Mouse (Mus musculus) urinary bladder, postnatal 14 days (tissue): ENCODE data around the gene Mon2.
"Not testable (repeated sequence)": the region's sequence is repeated elsewhere in the genome, so short reads cannot be mapped to it uniquely, and the experiment has no call there.

Experiments used
- DNase-seq: peaks from one replicate; pipeline ENCODE4 v3.0.0; 2021; ENCODE audit warnings: low spot score

Mon2 gene

DNA sequence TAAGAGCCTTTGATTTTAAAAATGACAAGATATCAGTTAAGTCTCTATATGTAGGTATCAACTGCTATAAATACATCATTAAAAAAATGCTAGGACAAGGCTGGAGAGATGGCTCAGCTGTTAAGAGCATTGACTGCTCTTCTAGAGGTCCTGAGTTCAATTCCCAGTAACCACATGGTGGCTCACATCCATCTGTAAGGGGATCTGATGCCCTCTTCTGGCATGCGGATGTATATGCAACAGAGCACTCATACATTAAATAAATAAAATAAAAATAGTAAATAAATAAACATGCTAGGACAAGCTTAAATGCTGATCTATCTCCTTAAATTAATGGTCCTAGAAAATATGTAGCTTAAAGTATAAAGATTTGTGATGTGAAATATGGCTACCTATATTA lies 19.2 kb downstream of the Mon2 start:
- no peak for DNase-seq

DNA sequence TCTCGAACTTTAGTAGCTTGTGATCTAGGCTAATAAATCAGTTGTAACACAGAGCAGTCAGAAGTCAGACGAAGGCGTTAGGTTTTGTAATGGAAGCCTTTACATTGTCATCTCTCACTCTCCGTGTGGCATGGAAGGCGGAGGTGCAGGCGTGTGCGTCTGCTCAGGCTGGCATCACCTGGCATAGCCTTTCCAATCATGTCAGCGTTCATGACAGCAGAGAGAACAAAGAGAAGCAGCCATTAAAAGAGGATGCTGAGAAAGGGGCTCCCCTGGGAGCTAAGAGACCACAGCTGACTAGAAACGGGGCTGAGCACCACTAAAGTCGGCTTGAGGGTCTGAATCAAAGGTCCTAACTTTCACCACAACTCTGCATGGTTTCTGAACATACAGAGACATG lies 19.8 kb downstream of the Mon2 start:
- no peak for DNase-seq

DNA sequence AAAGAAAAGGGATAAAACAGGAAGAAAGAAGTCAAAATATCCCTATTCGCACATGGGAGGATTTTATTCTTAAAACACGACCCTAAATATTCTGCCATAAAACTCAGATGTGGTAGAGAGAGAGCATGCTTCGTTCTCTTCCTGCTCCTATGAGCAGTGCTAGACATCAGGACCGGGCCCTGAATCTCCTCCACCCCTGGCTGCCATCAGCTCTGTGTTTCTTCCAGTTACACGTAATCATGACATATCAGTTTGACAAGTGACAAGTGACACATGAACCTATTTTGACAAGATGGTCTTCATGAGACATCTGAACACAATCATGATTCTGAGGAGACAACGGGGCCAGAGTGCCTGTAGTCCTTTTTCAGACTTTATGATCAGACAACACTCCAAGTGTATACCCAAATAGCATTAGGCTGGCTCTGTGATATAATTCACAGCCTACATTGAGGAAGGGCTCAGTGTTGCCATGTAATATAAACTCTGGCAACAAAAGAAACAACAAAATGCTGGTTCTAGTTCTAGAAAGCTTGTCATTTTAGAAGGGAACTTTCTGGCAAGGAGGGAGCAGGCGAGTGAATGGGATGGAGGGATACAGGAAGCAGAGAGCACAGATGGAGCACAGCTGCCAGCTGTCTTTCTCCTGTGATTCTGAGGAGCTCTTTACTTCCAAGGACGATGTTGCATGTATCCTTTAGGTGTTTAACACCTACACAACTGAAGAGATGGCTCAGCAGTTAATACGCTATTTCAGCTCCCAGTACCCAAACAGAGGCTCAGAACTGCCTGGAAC lies 20.9 kb downstream of the Mon2 start:
- DNase-seq: no peak

DNA sequence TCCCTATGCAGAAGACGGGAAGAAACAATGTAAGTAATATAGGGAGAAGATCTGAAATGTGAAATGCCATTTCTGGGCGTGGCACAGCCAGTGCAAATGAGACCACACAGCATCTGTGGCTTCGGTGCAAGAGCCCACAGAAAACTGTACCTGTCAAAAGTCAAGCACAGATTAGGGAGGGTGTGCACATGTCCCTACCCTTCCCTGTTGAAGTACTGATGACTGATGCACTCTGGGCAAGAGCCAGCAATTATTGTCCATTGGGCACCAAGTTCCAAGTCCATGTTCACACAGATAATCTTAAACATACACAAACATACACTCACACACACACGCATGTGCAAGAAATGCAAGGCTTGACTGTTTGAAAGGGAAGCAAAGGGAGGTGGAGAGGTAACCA lies 22.7 kb downstream of the Mon2 start:
- no peak for DNase-seq

DNA sequence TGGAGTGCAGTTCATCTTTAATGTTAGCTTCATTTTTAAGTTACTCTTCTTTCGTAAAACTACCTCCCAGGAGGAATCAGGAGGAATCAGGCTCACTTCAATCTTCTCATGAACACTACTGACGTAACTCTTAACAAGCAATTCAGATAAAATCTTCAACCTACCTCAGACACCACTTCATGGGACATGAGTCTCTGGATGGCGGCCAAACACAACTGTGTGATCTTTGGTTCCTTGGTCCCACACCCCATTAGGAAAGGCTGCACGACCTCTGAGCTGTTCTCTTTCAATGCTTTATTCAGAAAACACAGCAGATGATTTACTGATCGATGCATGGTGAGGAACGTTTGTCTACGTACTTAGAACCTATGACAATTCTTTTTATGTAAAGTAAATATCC lies 24.3 kb downstream of the Mon2 start:
- DNase-seq: no peak

DNA sequence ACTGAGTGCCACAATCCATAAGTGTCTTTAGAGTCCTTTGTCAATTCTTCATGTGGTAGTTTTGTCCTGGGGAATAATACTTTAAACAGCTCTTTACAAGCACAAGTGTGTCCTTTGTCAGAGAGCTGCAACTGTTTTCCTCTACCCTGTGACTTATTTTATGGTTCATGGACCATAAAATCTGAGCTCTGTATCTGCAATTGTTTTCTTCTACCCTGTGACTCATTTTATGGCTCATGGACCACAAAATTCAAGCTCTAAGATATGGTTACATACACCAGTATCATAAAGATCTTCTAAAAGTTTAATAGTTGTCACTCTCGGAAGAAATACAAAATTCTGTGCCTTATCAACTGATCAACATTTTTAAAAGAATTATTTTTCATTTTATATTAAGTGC lies 27.6 kb downstream of the Mon2 start:
- no peak for DNase-seq

DNA sequence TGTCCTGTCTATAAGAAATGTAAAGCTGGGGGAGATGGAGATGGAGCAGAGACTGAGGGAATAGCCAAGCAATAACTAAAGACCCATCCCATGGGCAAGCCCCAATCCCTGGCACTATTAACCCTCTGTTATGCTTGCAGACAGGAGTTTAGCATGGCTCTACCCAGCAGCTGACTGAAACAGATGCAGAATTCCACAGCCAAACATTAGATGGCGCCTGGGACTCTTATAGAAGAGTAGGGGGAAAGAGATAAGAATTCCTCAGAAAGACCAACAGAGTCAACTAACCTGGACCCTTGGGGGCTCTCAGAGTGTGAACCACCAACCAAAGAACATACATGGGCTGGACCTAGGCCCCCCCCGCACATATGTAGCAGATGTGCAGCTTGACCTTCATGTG lies 36.4 kb downstream of the Mon2 start:
- no peak for DNase-seq

DNA sequence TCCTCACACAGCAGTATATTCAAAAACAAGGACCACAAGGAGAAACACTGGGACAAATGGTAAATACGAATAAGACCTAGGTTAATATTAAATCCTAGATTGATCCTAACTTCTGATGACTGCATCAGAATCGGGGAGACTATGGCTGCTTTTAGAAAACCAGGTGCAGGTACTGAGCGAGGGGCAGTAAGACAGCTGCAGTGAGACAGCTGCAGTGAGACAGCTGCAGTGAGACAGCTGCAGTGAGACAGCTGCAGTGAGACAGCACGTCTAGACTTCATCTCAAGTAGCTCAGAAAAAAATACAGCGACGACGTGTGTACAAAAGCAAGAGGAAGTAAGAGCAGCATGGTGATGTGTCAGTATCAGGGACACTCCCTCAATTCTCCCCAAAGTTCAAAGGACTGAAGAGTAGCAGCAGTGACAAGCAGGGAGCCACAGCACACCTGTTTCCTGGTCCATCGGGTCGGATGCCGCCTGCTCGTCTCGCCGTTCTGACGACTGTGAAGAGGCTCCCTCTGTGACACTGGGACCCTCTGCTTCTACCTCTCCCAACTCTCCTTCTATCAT lies 44.1 kb downstream of the Mon2 start:
- DNase-seq: no peak

DNA sequence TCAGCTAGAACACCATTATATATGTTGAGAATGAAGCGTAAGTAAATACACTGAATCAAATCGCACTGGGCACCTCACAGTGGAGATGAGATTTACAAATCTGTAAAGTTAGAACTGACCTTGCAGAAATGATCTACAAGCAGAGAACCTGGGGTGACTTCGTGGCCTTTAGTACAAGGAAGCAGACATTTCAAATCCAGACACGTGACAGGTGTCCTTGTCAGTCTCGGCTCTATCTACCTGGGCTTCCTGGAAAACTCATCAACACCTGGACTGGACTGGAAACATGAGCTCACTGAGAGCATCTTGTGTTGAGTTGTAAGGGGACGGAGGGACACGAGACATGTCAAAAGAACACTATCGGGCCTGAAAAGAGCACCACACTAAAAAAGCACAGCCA lies 44.9 kb downstream of the Mon2 start:
- DNase-seq: no peak

DNA sequence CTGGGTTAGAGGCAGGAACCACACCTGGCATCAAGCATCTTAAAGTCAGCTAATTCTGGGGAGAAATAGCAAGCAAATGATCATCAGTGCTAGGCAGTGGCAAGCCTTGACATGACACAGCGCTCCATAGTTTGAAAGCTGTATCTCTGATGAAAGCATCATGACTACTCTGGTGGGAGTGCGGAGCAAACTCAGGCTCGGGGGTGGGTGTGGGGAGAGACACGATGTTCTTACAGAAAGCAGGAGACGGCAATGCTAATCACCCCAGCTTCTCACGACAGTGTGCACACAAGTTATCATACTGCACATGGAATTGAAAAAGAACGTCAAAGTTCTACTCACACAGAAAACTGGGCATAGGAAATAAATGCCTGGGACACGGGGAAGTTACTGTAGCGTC lies 45.7 kb downstream of the Mon2 start:
- DNase-seq: no peak

DNA sequence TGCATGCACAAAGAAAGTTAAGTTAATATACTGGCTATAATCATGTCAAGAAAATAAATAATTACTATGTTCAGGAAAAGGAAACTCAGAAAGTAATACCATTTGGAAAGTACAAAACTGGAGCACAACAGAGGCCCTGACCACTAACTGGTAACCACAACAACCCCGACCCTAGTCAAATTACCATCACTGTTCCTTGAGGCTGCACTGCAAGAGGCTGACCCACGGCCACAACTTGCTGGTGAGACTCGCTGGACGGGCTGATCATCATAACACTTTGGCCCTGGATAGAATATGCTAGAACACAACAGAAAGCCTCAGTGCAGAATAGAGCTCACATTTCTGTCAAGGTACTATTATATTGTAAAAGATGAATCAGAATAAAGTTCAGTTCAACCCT lies 47.4 kb downstream of the Mon2 start:
- no peak for DNase-seq

DNA sequence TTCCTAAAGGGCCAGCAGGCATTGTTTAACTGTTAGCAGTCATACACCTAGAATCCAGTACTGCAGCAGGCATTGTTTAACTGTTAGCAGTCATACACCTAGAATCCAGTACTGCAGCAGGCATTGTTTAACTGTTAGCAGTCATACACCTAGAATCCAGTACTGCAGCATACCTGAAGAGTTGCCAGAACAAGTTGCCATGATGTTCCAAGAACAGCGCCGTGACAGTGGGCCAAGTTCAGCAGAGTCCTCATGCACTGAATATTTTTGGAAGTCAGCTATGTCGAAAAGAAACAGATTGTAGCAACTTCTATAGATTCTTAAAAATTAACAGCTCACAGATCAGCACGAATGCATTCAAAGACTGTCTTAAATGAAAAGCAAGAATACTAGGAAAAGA lies 49.6 kb downstream of the Mon2 start:
- DNase-seq: not testable (repeated sequence)

DNA sequence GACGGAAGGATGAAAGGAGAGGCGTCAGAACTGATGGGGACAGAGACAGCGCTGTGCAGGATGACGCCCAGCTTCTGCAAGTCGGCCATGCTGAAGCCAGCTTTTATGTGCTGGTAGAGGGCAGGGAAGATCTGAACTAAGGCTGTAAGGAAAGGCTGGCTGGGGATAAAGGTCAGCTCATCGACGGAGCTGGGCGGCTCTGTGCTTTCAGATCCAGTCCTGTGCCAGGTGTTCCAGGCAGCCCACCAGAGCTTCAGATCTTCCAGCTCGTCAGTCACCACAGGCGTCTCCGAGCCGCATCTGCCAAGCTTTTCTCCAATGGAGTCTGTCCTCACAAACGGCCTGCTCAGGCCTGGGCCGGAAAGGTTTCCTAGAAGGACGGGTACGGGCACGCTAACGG lies 62.9 kb downstream of the Mon2 start:
- no peak for DNase-seq

DNA sequence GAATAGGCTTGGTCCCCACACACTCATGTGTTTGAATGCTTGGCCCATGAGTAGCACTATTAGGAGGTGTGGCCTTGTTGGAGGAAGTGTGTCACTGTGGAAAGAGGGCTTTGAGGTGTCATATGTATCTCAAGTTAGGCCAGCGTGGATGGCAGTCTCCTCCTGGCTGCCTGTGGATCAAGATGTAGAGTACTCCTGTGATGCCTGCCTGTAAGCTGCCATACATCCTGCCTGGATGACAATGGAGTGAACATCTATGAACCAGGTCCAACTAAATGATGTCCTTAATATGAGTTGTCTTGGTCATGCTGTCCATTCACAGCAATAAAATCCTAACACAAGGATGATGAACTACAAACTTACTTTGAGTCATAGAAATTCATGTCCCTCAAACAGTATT lies 64.9 kb downstream of the Mon2 start:
- no peak for DNase-seq

DNA sequence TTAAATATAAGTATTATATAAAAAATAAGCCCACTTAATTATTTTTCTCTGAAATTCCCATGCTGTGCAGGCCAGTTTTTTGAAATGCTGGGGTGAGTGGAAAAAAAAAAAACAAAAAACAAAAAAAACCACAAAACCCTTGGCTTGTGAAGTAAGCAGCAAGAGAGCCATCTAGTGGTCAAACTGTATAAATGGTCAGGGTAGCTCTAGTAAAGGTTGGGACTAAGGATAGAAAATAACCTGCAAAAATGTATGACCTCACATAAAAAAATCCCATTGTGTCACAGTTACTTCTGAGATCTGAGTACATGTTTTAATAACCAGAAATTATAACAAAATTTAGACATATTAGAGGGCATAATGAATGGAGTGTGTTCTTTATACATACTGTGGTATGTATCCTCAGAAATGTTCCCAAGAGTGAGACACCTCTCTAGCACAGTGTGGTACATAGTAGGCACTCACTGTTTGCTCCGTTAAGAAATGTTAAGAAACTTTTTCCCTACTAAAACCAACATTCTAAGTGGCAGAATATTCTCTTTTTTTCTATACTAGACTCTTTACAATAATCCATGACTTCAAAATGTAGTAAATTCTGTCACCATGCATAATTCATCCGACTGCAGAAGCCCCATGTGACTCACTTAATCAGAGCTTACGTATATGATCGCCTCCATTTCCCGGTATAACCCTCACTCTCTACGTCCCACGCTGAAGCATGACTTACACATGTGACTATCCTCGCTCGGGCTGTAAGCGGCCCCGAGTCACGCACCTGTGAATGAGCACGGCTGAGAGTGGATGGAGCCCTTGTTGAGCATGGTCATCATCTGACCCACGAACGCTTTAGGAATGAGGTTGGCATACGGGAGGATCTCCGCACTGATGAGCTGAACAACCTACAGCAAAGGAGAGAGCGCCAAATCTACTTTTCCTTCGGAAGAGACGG lies 70.8 kb downstream of the Mon2 start:
- DNase-seq: no peak

DNA sequence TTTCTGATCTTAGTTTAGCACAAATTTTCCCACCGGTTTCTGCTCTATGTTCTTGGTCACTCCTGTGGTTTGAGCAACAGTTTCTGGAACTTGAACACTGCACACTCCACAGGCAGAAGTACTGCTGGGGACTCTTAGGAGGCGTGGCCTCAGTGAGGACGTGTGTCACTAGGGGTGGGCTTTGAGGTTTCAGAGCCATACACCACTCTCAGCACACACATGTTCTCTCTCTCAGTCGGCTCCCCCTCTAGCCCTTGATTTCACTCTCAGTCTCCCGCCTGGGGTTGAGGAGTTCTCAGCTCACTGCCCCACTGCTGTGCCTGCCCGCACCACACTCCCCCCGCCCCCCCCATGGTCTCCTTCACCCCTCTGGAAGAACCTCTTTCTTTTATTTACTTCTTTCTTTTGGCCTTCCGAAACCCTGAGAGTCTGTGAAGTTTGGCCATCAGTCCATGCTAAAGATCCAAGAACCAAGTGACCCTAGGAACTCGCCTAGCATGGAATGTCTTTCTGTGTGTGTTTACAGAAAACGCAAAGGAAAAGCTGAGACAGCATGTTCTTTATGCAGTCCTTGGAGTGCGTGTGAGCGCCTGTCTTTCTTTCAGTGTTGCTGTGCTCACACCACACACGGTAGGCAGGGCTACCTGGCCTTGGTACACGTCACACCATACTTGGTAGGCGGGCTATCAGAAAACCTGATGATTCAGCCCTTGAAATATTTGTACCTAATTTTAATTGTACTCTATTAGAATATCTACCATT lies 71.6 kb downstream of the Mon2 start:
- no peak for DNase-seq

DNA sequence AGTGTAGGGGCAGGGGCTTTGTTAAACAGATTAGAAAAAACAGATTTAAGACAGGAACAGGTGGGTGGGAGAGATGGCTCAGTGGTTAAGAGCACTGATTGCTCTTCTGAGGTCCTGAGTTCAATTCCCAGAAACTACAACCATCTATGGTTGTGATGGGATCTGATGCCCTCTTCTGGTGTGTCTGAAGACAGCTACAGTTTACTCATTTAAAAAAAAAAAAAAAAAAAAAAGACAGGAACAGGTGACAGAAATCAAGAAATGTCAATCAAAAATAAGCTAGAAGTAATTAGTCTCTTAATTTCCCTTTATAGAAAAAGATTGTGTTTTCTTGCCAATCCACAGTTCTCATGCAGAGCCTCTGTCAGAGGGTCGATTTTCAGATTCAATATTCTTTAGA lies 74.3 kb downstream of the Mon2 start:
- DNase-seq: no peak

DNA sequence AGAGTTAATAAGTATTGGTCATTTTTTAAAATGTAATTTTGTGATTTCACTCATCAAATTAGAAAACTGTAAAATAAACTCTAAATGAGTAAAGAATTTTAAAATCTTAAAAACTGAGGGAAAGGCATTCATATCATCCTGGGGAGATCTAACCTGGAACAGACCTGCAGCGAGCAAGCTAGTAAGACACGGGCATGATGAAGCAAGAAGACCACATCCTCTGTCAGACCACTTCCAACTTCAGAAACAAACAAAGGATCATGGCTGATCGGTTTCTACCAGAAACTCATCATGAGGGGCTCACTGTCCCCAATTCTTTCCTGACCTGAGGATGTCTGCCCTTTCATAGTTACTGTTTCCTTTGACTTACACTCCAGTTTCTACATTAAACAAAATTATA lies 74.9 kb downstream of the Mon2 start:
- no peak for DNase-seq

DNA sequence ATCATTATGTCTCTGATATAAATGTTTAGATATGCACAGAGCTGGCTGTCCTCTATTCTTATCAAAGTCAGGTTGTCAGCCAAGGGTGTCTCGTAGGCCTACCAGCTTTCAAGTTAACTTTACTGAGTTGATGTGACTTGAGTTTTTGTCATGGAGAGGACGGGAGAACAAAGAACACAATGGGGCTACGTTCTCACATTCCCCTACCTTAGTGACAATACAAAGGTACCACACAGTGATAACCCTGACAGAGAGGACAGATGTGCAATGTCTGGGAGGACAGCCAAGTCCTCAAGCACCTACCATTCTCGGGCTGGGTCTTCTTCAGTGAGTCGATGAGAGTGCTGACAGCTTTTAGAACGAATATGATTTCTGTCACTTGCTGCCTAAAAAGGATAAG lies 76.9 kb downstream of the Mon2 start:
- DNase-seq: no peak

DNA sequence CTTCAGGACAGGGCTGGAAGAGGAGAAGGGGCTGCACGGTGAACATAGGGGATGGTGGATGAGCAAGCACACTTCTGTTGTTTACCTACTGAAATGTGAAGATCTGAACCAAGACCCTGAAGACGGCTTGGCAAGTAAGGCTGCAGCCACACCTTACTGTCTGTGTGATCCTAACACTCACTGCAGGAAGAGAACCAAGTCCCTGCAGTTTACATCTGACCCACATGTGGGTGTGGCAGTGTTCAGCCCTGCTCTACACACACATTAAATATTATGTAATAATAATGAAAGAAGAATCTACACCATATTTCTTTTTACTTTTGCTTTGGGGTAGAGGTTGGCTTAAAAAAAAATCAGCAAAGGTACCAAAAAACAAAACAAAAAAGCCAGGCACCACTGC lies 78.5 kb downstream of the Mon2 start:
- no peak for DNase-seq

DNA sequence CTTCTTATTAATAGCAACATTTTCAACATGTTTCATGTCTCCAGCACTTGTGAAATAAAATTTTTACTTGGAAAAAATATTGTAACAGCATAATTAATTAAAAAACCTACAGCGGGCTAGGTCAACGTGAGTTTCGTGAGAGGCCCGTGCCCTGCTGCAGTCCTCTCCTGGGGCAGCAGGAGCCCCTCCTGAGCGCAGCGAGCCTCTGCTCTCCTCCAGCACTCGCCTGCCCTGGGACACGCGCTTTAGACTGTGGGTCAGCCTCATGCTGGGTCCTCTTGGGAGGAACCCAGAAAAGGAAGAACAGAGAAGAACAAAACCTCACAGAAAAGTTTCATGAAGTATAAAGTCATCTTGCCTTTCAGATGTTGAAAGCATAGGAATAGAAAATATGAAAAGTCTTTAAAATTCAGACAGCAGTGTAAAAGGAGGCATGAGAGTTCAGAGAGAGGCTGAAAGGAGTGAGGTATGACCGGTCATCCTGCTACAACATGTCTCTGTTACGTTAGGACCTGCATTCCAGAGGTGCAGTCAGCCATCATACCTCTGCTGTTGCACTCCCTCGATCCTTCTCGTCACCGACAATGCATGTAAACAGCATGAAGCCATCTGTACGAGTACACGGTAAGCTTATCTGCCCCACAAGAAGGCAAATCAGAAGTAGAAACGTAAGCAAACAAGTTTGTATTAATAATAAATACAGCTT lies 81.8 kb downstream of the Mon2 start:
- no peak for DNase-seq

DNA sequence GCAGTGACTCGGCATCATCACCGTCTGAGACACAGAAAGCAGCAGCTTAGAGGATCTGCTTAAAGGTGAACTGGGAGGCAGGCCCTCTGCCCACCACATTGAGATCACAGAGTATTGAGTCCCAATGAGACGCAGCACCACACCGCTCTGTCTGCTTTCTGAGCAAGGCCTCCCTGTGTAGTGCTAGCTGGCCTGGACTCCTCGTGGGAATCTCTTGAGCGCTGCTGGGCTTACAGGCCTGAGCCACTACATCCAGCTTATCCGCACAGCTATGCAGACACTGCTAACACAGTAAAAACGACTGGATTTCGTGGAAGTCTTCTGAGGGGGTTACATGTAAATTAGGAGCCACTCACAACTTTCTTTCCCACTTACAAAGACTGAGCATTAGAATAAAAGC lies 84.7 kb downstream of the Mon2 start:
- no peak for DNase-seq
